Mouse (Mus musculus) hindbrain, embryonic 16.5 days (tissue): ENCODE data around the gene 1700020N01Rik. TPM values are rescaled to one million over a fixed set of nuclear protein-coding genes. Genes with fewer than 3 reads are reported as not detected.

ENCODE experiments used
- ATAC-seq: fragments of 200-750 bp; cut with Nextera tagmentation; 2 replicates; pipeline ENCODE4 v1.8.0; 2017; ENCODE audit warnings: moderate TSS enrichment, moderate library complexity
- H3K27ac ChIP-seq: fragments of 300-500 bp; sonication (generic); 2 replicates; pipeline ENCODE4 v1.5.1; 2014; ENCODE audit warnings: low read depth, mild to moderate bottlenecking, control low read depth, low read length, moderate library complexity
- H3K27me3 ChIP-seq: fragments of 300-500 bp; sonication (generic); replicated peaks from 2 replicates; pipeline ENCODE4 v1.6.1; 2014; ENCODE audit warnings: low read length; ENCODE audit not compliant: control insufficient read depth, insufficient read depth
- H3K36me3 ChIP-seq: fragments of 300-500 bp; sonication (generic); 2 replicates; pipeline ENCODE4 v1.6.1; 2014; ENCODE audit warnings: mild to moderate bottlenecking, low read length, moderate library complexity, mixed read lengths; ENCODE audit not compliant: control insufficient read depth, insufficient read depth
- H3K4me1 ChIP-seq: fragments of 300-500 bp; sonication (generic); 2 replicates; pipeline ENCODE4 v1.6.1; 2014; ENCODE audit warnings: low read depth, low read length; ENCODE audit not compliant: control insufficient read depth, insufficient read depth
- H3K4me2 ChIP-seq: fragments of 300-500 bp; sonication (generic); 2 replicates; pipeline ENCODE4 v1.6.1; 2014; ENCODE audit warnings: mild to moderate bottlenecking, low read length, control low read depth, moderate library complexity
- H3K4me3 ChIP-seq: fragments of 300-500 bp; sonication (generic); 2 replicates; pipeline ENCODE4 v1.5.1; 2014; ENCODE audit warnings: mild to moderate bottlenecking, low read length, control low read depth, moderate library complexity
- H3K9ac ChIP-seq: fragments of 300-500 bp; sonication (generic); 2 replicates; pipeline ENCODE4 v1.6.1; 2014; ENCODE audit warnings: low read depth, mild to moderate bottlenecking, control low read depth, low read length, moderate library complexity
- H3K9me3 ChIP-seq: fragments of 300-500 bp; sonication (generic); 2 replicates; pipeline ENCODE4 v1.6.1; 2014; ENCODE audit warnings: mild to moderate bottlenecking, low read length, moderate library complexity; ENCODE audit not compliant: control insufficient read depth
- WGBS: fragments of 180-500 bp; shearing (Covaris S2); extraction: QIAGEN DNeasy Blood & Tissue Kit; methylation state at CpG from one replicate; pipeline ENCODE4 v1.1.7; 2014; 5-methylcytosine and 5-hydroxymethylcytosine counted together
- polyA plus RNA-seq: library from polyadenylated mRNA; unstranded; fragments of >200 nt; fragmentation: Nextera tagmentation; extraction: Ambion mirVana; gene quantifications from 2 replicates; pipeline ENCODE4 v1.2.1, GENCODE M21; 2015

1700020N01Rik gene
- polyA plus RNA-seq, 1 experiment from 2014 or later = not detected

GRCm38 (mm10) chr10:21588007-21588852 is 4.7 kb upstream of the 1700020N01Rik start:
- no peaks in the 10 kb centered on the region for H3K36me3 ChIP-seq
- no peaks in the 10 kb centered on the region for H3K27me3 ChIP-seq
- ATAC-seq = no peak
- H3K27ac ChIP-seq = no peak overlapping the region
- no peak overlapping the region for H3K4me2 ChIP-seq
- WGBS = 82% methylated on average over 4 of the region's 4 CpGs
- H3K4me3 ChIP-seq = no peak overlapping the region
- no peaks in the 10 kb centered on the region for H3K9me3 ChIP-seq
- H3K9ac ChIP-seq = no peak overlapping the region
- H3K4me1 ChIP-seq = no peaks in the 10 kb centered on the region

- no peak overlapping the region for H3K4me2 ChIP-seq
- H3K27ac ChIP-seq = no peak overlapping the region
- H3K36me3 ChIP-seq = no peaks in the 10 kb centered on the region
- ATAC-seq = no peak
- no peak overlapping the region for H3K9ac ChIP-seq
- H3K27me3 ChIP-seq = no peaks in the 10 kb centered on the region
- H3K4me1 ChIP-seq = no peaks in the 10 kb centered on the region
- no peaks in the 10 kb centered on the region for H3K9me3 ChIP-seq
- H3K4me3 ChIP-seq = no peak overlapping the region
- WGBS = 54% methylated on average over 5 of the region's 5 CpGs
These were observed 8.0 kb downstream of the 1700020N01Rik start for GRCm38 (mm10) chr10:21600931-21601330.

GRCm38 (mm10) chr10:21604476-21604875 is 11.5 kb downstream of the 1700020N01Rik start:
- H3K27ac ChIP-seq = no peak overlapping the region
- WGBS = 57% methylated on average over 8 of the region's 8 CpGs
- no peak overlapping the region for H3K4me2 ChIP-seq
- no peaks in the 10 kb centered on the region for H3K9me3 ChIP-seq
- H3K9ac ChIP-seq = no peak overlapping the region
- no peaks in the 10 kb centered on the region for H3K36me3 ChIP-seq
- H3K4me1 ChIP-seq = no peaks in the 10 kb centered on the region
- no peak for ATAC-seq
- no peaks in the 10 kb centered on the region for H3K27me3 ChIP-seq
- no peak overlapping the region for H3K4me3 ChIP-seq

GRCm38 (mm10) chr10:21605011-21605571 is 12.1 kb downstream of the 1700020N01Rik start:
- Histone ChIP-seq H3K27ac (no peak overlapping the region), H3K9ac (no peak overlapping the region), H3K27me3 (no peaks in the 10 kb centered on the region), H3K4me1 (no peaks in the 10 kb centered on the region), H3K36me3 (no peaks in the 10 kb centered on the region), H3K4me2 (no peak overlapping the region), H3K4me3 (no peak overlapping the region), H3K9me3 (no peaks in the 10 kb centered on the region)
- peak; percentile 83 for ATAC-seq
- WGBS = 29% methylated on average over 4 of the region's 4 CpGs

GRCm38 (mm10) chr10:21605601-21606000 is 12.7 kb downstream of the 1700020N01Rik start:
- no peak overlapping the region for H3K9ac ChIP-seq
- H3K4me3 ChIP-seq = no peak overlapping the region
- ATAC-seq = peak; percentile 72
- H3K27ac ChIP-seq = no peak overlapping the region
- H3K36me3 ChIP-seq = no peaks in the 10 kb centered on the region
- H3K4me1 ChIP-seq = no peaks in the 10 kb centered on the region
- WGBS = 57% methylated on average over 5 of the region's 5 CpGs
- no peaks in the 10 kb centered on the region for H3K9me3 ChIP-seq
- H3K27me3 ChIP-seq = no peaks in the 10 kb centered on the region
- no peak overlapping the region for H3K4me2 ChIP-seq

- ATAC-seq = no peak
- Histone ChIP-seq H3K9ac (no peak overlapping the region), H3K36me3 (no peaks in the 10 kb centered on the region)
These were observed 14.0 kb downstream of the 1700020N01Rik start for GRCm38 (mm10) chr10:21606931-21607330.

GRCm38 (mm10) chr10:21609583-21609982 is 16.6 kb downstream of the 1700020N01Rik start:
- no peaks in the 10 kb centered on the region for H3K36me3 ChIP-seq
- 71% methylated on average over 2 of the region's 2 CpGs for WGBS
- H3K4me2 ChIP-seq = no peak overlapping the region

More at GRCm38 (mm10) chr10:21606931-21607330, 14.0 kb downstream of the 1700020N01Rik start:
- no peaks in the 10 kb centered on the region for H3K4me1 ChIP-seq
- no peak overlapping the region for H3K4me3 ChIP-seq
- WGBS = 51% methylated on average over 5 of the region's 5 CpGs
- H3K27me3 ChIP-seq = no peaks in the 10 kb centered on the region
- no peak overlapping the region for H3K27ac ChIP-seq
- no peak overlapping the region for H3K4me2 ChIP-seq
- no peaks in the 10 kb centered on the region for H3K9me3 ChIP-seq

GRCm38 (mm10) chr10:21613021-21613860 is 20.3 kb downstream of the 1700020N01Rik start:
- Histone ChIP-seq H3K36me3 (no peaks in the 10 kb centered on the region), H3K9ac (no peak overlapping the region), H3K27ac (no peak overlapping the region), H3K4me3 (no peak overlapping the region), H3K27me3 (no peaks in the 10 kb centered on the region), H3K4me2 (no peak overlapping the region), H3K9me3 (no peaks in the 10 kb centered on the region), H3K4me1 (no peaks in the 10 kb centered on the region)
- ATAC-seq = no peak
- WGBS = 75% methylated on average over 4 of the region's 4 CpGs

More at GRCm38 (mm10) chr10:21609583-21609982, 16.6 kb downstream of the 1700020N01Rik start:
- H3K9ac ChIP-seq = no peak overlapping the region
- no peak for ATAC-seq
- H3K4me1 ChIP-seq = no peaks in the 10 kb centered on the region
- H3K4me3 ChIP-seq = no peak overlapping the region
- H3K9me3 ChIP-seq = no peaks in the 10 kb centered on the region
- H3K27ac ChIP-seq = no peak overlapping the region
- no peaks in the 10 kb centered on the region for H3K27me3 ChIP-seq

- H3K27ac ChIP-seq = no peak overlapping the region
These were observed 21.6 kb downstream of the 1700020N01Rik start for GRCm38 (mm10) chr10:21614520-21614919.

More at GRCm38 (mm10) chr10:21614520-21614919, 21.6 kb downstream of the 1700020N01Rik start:
- Histone ChIP-seq H3K36me3 (no peaks in the 10 kb centered on the region), H3K9ac (no peak overlapping the region), H3K4me3 (no peak overlapping the region), H3K4me2 (no peak overlapping the region), H3K9me3 (no peaks in the 10 kb centered on the region), H3K27me3 (no peaks in the 10 kb centered on the region), H3K4me1 (no peaks in the 10 kb centered on the region)
- no peak for ATAC-seq
- 72% methylated on average over 1 of the region's 1 CpGs for WGBS
